Mouse (Mus musculus): Measurements from ENCODE around the gene Nxf2. TPM values are rescaled to one million over a fixed set of nuclear protein-coding genes. Genes with fewer than 3 reads are reported as not detected.
"Not testable (repeated sequence)": the region's sequence is repeated elsewhere in the genome, so short reads cannot be mapped to it uniquely, and the experiment has no call there.

The Nxf2 gene
- not detected for total RNA-seq (2021)
- long read RNA-seq, experiment 1, result 0 reads
- long read RNA-seq, experiment 2, result 0 reads

GRCm38 (mm10) chrX:134964546-134964945 is at the start of gene Nxf2:
TSS of gene Nxf2 (minus strand) at chrX:134964754.
- DNase-seq, result no peak
- intact Hi-C loops (cut with DNase I), result no loop called here

- intact Hi-C loops (cut with DNase I), result no loop called here
- no peak for DNase-seq
Observed at GRCm38 (mm10) chrX:135011381-135011780, 46.8 kb upstream of the Nxf2 start.

- intact Hi-C loops (cut with DNase I), result no loop called here
- DNase-seq, result no peak
Observed at GRCm38 (mm10) chrX:135009471-135009815, 44.9 kb upstream of the Nxf2 start.

- peak; percentile 77 to 85 for DNase-seq
- intact Hi-C loops (cut with DNase I), result no loop called here
Observed at GRCm38 (mm10) chrX:135008720-135009470, 44.3 kb upstream of the Nxf2 start, which contains the start of gene Zmat1. TSS of gene Zmat1 (minus strand) at chrX:135009209.

GRCm38 (mm10) chrX:135008021-135008420 is 43.5 kb upstream of the Nxf2 start:
- intact Hi-C loops (cut with DNase I), result no loop called here
- DNase-seq, result no peak

- intact Hi-C loops (cut with DNase I), result no loop called here
- DNase-seq, result peak; percentile 21 to 23
Observed at GRCm38 (mm10) chrX:134963305-134964094, 1.1 kb downstream of the Nxf2 start.

GRCm38 (mm10) chrX:134930361-134930760 is 34.2 kb downstream of the Nxf2 start:
- no peak for DNase-seq
- intact Hi-C loops (cut with DNase I), result no loop called here

- intact Hi-C loops (cut with DNase I), result no loop called here
- no peak for DNase-seq
Observed at GRCm38 (mm10) chrX:134929927-134930326, 34.6 kb downstream of the Nxf2 start.

GRCm38 (mm10) chrX:134925058-134925457 is 39.5 kb downstream of the Nxf2 start:
- DNase-seq, result no peak
- intact Hi-C loops (cut with DNase I), result no loop called here

GRCm38 (mm10) chrX:134923675-134924424 is 40.7 kb downstream of the Nxf2 start:
- intact Hi-C loops (cut with DNase I), result no loop called here
- no peak for DNase-seq

- DNase-seq, result no peak
- intact Hi-C loops (cut with DNase I), result loop anchor here (5.0 kb wide), 1 partner anchor 192 kb away; no protein-coding TSS in a partner anchor
Observed at GRCm38 (mm10) chrX:134919220-134919619, 45.3 kb downstream of the Nxf2 start.

GRCm38 (mm10) chrX:134915745-134916144 is 48.8 kb downstream of the Nxf2 start:
- intact Hi-C loops (cut with DNase I), result loop anchor here (5.0 kb wide), 1 partner anchor 188 kb away; no protein-coding TSS in a partner anchor
- no peak for DNase-seq

GRCm38 (mm10) chrX:134915315-134915714 is 49.2 kb downstream of the Nxf2 start:
- DNase-seq, result not testable (repeated sequence)
- intact Hi-C loops (cut with DNase I), result loop anchor here (5.0 kb wide), 1 partner anchor 188 kb away; no protein-coding TSS in a partner anchor

- DNase-seq, result no peak
- intact Hi-C loops (cut with DNase I), result loop anchor here (5.0 kb wide), 1 partner anchor 188 kb away; no protein-coding TSS in a partner anchor
Observed at GRCm38 (mm10) chrX:134914851-134915250, 49.7 kb downstream of the Nxf2 start.

- intact Hi-C loops (cut with DNase I), result loop anchor here (2.0 kb wide), 1 partner anchor 167 kb away; no protein-coding TSS in a partner anchor
- peak in 1 of 2 experiments; percentile 6 for DNase-seq
Observed at GRCm38 (mm10) chrX:134913234-134913936, 51.2 kb downstream of the Nxf2 start.

- DNase-seq, result no peak
- intact Hi-C loops (cut with DNase I), result loop anchor here (2.0 kb wide), 1 partner anchor 166 kb away; no protein-coding TSS in a partner anchor
Observed at GRCm38 (mm10) chrX:134912805-134913204, 51.7 kb downstream of the Nxf2 start.

GRCm38 (mm10) chrX:134910345-134910744 is 54.2 kb downstream of the Nxf2 start:
- DNase-seq, result no peak
- intact Hi-C loops (cut with DNase I), result no loop called here
